Mouse (Mus musculus) E14TG2a.4 (cell line): ENCODE data around the gene Zfp764.

ENCODE experiments used
- CTCF ChIP-seq: conservative IDR thresholded peaks from 2 replicates; pipeline ENCODE4 v1.5.1; 2014; ENCODE audit warnings: low read length
- NANOG ChIP-seq: IDR thresholded peaks from 2 replicates; pipeline ENCODE4 v1.6.1; 2014; ENCODE audit warnings: borderline replicate concordance, low read length, mixed read lengths
- POU5F1 ChIP-seq: IDR thresholded peaks from 2 replicates; pipeline ENCODE4 v1.6.1; 2014; ENCODE audit warnings: low read length, borderline replicate concordance

- TF ChIP-seq CTCF = no peak
- TF ChIP-seq NANOG = no peak
- TF ChIP-seq POU5F1 = no peak
These were observed 48.1 kb downstream of the Zfp764 start for GRCm38 (mm10) chr7:127358472-127358871.
